Mouse (Mus musculus) CD8-positive naive resting alpha-beta T cell, adult 2 months (primary cell): ENCODE data around the gene Myo1d.
A peak's percentile ranks its signal among the peaks of the same experiment; 100 is the strongest.

ENCODE experiments used
- DNase-seq, 2 experiments: peaks; one replicate each; pipeline ENCODE4 v3.0.0; 2022; ENCODE audit warnings: low read depth in 2 of 2, low spot score in 2 of 2

Myo1d gene

GRCm38 (mm10) chr11:80779527-80780344 is at the start of gene Myo1d:
TSS of gene Myo1d (minus strand) at chr11:80780025.
- DNase-seq = peak; percentile 71 to 76

DNA sequence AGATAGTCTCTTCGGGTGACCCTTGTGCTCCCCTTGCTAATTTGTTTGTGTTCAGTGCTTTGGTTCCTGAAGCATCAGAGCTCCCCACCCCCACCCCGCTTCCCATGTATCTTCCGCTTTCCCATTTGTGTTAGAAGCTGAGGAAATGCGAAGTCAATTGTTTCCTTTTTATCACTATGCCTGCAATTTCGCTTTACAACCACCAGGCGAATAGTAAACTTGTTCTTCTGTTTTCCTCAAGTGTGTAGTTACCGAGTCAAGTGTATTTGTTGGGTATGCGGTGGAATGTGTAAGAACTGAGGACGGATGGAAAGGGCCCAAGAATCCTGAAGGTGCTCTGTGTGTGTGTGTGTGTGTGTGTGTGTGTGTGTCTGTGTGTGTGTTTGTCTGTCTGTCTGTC is 42.0 kb upstream of the Myo1d start:
- DNase-seq = no peak

GRCm38 (mm10) chr11:80821296-80821695 is 41.5 kb upstream of the Myo1d start:
- DNase-seq = no peak

GRCm38 (mm10) chr11:80820085-80820484 is 40.3 kb upstream of the Myo1d start:
- no peak for DNase-seq

- DNase-seq = peak in 1 of 2 experiments; percentile 16
These were observed 38.4 kb upstream of the Myo1d start for GRCm38 (mm10) chr11:80818060-80818697.

GRCm38 (mm10) chr11:80815354-80815753 is 35.5 kb upstream of the Myo1d start:
- DNase-seq = no peak

- DNase-seq = no peak
These were observed 31.3 kb upstream of the Myo1d start for GRCm38 (mm10) chr11:80811156-80811555.

GRCm38 (mm10) chr11:80809993-80810821 is 30.4 kb upstream of the Myo1d start, which contains the start of gene Tmem98:
TSS of gene Tmem98 (plus strand) at chr11:80810175.
- no peak for DNase-seq

- DNase-seq = no peak
These were observed 29.8 kb upstream of the Myo1d start for GRCm38 (mm10) chr11:80809666-80809992.

GRCm38 (mm10) chr11:80808551-80809070 is 28.8 kb upstream of the Myo1d start:
- no peak for DNase-seq

- DNase-seq = no peak
These were observed 22.9 kb upstream of the Myo1d start for GRCm38 (mm10) chr11:80802706-80803105.

DNA sequence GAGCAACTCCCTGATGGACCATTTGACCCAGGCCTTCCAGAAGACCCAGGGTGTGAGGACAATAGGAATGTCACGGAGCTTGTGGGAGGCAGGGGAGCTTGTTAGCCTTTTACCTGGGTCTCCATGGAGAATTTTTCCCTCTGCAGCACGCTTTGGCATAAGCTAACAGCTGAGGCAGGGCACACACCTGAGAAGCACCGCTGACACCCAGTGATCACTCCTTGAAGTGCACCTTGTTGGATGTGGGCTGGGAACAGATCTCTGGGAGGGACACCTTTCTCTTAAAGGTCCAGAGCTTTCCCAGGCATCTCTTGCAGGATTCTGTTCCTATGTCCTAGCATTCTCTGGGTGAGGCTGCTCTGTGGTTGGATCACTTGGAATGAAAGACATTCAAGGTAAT is 20.2 kb upstream of the Myo1d start:
- DNase-seq = no peak

DNA sequence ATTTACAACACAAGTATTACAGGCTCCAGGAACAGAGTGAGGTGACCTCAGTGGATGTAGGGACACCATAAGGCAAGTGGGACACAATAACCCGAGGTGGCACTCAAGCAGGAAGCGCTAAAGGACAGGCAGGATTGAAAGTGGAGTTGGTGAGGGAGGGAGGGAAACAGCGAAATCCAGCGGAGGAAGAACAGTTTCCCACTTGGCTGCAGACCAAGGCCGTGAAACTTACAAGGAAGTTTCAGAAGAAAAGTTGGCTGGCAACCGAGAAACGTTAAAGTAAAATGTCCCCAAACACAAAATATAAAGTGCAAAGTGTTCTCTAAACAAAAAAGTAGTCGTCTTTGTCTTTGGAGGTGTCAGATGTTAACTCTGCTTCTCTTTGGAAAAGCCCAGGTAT is 15.6 kb upstream of the Myo1d start:
- no peak for DNase-seq

- DNase-seq = no peak
These were observed 14.5 kb upstream of the Myo1d start for GRCm38 (mm10) chr11:80794290-80794689.

GRCm38 (mm10) chr11:80793386-80793785 is 13.6 kb upstream of the Myo1d start:
- DNase-seq = no peak

- DNase-seq = no peak
These were observed 12.0 kb upstream of the Myo1d start for GRCm38 (mm10) chr11:80791677-80792432.

- DNase-seq = no peak
These were observed 10.6 kb upstream of the Myo1d start for GRCm38 (mm10) chr11:80790413-80790812.

- no peak for DNase-seq
These were observed 9.9 kb upstream of the Myo1d start for GRCm38 (mm10) chr11:80789647-80790240.

DNA sequence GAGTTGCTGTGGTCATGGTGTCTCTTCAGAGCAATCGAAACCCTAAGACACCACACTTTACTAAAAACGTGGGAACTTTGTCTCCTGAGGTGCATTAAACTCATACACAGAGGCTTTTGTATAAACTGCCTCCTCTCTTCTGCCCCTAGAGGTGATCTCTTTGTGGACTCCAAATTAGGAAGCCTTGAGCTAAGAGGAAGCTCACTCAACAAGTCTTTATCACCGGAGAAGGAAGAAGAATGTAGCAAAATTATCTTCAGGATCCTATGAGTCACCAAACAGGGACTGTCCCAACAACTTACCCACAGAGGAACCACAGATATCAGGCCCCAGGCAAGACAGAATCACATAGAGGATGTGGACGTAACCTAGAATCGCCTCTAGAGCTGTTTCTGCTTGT is 5.8 kb upstream of the Myo1d start:
- no peak for DNase-seq

DNA sequence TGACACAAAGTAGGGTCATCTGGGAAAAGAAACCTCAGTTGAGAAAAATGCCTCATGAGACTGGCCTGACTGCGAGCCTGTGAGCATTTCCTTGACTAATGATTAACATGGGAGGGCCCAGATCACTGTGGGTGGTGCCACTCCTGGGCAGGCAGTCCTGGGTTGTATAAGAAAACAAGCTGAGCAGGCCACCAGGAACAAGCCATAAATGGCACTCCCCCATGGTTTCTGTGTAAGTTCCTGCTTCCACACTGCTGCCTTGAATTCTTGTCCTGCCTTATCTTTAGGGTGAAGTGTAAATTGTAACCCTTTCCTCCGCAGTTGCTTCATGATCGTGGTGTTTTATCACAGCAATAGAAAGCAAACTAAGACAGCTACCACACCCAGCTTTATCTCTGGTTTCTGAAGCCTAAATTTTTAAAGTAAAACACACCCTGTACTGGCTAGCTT is 4.5 kb upstream of the Myo1d start:
- no peak for DNase-seq
